Mouse (Mus musculus): ENCODE results near the gene Pla2g4a.

Pla2g4a gene

GRCm38 (mm10) chr1:149960734-149961424, at the start of gene Pla2g4a:
Gene Pla2g4a, minus strand, starts transcription at chr1:149961290.
- DNase-seq (ENCODE audit: low spot score): peak; percentile 20

- no peak for DNase-seq (ENCODE audit: low spot score)
Observed at GRCm38 (mm10) chr1:150010629-150010979, 49.5 kb upstream of the Pla2g4a start.

DNA sequence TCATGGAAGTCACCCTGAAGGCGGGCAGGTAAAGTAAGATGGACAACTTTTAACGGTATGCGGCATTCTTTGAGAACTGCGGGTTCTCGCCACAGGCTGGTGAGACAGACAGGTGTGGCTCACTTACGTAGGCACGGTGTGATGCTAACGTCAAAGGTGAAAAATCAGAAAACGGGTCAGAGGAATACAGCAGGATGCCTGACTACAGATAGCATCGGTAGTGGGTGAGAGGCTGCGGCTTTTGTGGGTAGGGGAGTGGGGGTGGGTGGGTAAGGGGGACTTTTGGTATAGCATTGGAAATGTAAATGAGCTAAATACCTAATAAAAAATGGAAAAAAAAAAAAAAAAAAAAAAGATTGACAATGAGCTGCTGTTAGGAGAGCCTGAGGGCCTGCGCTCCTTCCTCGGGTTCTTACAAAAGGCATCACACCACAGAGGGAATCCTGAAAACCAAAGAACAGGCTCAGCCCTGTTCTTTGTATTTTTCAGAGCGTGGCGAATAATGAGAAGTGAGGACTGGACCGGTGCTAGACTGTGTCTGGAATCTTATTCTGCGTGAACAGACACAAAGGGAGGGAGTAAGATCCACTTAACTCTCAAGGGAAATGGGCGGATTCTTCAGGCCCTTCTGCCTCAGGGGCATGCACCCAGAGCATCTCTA, 49.0 kb upstream of the Pla2g4a start:
- no peak for DNase-seq (ENCODE audit: low spot score)

DNA sequence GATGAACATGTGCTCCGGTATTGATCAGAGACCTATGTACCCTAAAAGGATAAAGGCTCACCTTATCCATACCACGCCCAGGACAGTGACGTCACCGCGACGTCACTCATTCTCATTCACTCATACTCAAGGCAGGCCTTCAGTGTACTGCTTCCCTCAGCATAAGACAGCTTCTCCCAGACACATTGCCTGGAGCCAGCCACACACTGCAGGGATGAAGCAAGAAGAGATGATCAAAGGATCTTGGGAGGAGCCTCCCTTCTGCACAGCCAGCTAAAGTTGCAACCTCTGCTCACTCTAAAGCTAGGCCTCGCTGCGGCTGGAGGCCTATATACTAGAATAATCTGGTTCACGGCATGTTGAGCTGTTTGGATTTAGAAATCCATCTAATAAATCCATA, 48.0 kb upstream of the Pla2g4a start:
- no peak for DNase-seq (ENCODE audit: low spot score)

DNA sequence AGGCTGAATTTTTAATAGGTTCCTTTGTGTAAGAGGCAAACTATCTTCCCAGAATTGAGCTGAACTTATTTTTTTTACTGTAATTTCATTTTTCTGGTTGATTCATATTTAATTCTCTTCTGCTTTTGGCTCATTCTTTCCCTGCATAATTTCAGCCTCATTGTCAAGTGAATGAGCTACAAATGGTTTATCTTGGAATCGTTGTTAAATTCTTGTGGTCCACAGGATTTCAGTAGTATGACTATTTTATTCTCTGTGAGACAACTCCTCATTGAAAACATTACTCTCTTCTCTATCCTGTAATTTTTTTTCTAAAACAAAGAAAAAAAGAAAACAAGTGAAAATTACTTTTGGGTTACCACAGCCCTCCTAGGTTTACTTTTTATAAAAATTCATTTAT, 14.5 kb upstream of the Pla2g4a start:
- DNase-seq (ENCODE audit: low spot score): no peak

- DNase-seq (ENCODE audit: low spot score): no peak
Observed at GRCm38 (mm10) chr1:149965826-149966225, 4.7 kb upstream of the Pla2g4a start.

DNA sequence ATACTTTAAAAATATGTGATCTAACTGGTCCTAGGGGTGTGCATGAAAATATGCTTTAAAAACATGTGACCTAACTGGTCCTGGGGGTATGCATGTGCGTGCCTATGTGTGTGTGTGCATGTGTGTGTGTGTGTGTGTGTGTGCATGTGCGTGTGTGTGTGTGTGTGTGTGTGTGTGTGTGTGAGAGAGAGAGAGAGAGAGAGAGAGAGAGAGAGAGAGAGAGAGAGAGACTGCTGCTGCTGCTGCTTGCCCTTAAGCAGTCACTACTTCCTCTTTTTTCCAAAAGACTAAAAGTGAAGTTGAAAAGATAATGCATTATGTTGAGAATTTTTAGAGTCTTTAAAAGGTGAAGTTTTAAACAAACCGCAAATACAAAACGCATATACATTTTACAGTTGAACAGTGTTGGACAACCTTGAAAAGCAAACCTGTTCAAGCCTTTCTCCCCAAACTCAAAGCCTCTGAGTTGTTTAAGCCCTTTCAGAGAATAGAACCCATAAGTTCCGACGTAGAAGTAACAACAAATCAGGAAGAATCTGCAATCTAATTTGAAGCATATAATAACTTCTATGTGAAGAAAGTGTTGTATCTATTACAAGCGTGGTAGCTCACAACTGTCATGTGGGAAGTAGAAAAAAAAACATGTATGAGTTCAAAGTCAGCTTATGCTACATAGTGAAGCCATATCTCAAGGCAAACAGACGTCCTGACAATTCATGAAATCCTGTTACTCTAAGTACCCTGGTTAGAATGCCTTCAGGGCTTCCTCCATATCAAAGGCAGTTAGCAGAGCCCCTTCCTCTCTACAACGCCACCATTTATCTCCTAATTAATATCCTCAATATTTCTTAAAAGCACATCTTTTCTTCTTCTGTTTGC, 574 bp upstream of the Pla2g4a start:
- no peak for DNase-seq (ENCODE audit: low spot score)

DNA sequence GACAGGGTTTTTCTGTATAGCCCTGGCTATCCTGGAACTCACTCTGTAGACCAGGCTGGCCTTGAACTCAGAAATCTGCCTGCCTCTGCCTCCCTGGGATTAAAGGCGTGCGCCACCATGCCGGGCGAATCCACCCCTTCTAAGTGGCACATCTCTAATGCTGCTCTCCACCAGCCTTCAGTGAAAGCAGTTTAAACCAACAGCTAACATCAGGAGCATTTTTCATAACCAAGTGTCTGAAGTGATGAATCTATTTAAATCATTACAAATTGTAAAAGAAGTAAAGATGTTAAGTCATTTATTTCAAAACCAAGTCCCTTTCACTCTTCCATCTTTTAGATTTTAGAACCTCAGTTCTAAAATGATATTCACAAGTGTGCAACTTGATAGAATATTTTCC, 839 bp downstream of the Pla2g4a start:
- DNase-seq (ENCODE audit: low spot score): no peak

DNA sequence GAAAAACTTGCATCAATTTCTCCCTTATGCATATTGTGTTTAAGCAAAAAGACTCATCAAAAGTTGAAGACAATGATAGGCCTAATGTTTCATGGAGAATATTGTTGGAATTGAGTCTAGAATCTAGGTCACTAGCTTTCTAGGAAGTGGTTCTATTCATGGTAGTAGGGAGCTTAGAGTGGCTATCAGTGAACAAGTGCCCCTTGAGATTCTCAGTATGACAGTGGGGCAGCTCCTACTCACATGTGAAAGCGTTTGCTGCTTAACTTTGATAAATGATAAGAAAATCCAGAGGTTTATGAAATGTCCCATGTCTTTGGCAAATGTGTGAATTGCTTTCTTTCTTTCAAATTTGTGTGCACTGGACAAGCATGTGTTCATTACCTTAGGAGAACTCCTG, 2.0 kb downstream of the Pla2g4a start:
- no peak for DNase-seq (ENCODE audit: low spot score)

- DNase-seq (ENCODE audit: low spot score): peak; percentile 7
Observed at GRCm38 (mm10) chr1:149955482-149955881, 5.6 kb downstream of the Pla2g4a start.

DNA sequence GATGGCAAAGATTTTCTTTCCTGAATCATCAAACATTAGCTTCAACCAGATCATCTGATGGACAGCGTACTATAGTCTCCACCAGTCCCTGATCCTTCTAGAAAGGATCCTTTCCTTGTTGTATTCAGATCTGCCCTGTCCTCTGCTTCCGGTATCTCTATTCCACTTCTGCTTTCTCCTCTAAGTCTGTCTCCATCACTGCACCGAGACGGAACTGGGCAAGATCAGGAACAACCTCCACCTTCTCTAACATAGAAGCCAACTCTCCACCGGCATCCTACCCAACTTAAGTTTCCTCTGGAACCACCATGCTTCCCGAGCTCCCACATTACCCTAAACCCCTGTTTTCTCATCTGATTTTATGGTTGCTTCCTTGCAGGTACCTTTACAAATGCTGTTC, 7.1 kb downstream of the Pla2g4a start:
- peak; percentile 8 for DNase-seq (ENCODE audit: low spot score)

GRCm38 (mm10) chr1:149952050-149952449, 9.0 kb downstream of the Pla2g4a start:
- no peak for DNase-seq (ENCODE audit: low spot score)

- no peak for DNase-seq (ENCODE audit: low spot score)
Observed at GRCm38 (mm10) chr1:149950656-149951055, 10.4 kb downstream of the Pla2g4a start.

DNA sequence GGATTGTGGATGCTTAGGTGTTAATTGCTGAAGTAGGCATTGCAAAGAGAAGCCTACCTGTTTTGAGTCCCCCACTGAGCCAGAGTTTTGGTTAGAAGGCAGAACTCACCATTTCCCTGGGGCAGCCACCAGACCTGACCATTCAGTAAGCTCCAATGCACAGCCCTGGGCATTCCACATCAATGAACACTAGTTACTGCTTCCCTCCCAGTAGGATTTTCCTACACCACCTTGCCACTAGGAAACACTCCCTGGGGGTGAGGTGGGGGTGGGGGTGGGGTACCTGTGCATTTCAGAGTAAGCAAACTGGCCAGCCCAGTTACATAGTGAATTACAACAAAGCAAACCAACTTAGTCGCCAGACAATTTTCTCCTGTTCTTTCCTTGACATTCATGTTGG, 10.8 kb downstream of the Pla2g4a start:
- DNase-seq (ENCODE audit: low spot score): no peak

DNA sequence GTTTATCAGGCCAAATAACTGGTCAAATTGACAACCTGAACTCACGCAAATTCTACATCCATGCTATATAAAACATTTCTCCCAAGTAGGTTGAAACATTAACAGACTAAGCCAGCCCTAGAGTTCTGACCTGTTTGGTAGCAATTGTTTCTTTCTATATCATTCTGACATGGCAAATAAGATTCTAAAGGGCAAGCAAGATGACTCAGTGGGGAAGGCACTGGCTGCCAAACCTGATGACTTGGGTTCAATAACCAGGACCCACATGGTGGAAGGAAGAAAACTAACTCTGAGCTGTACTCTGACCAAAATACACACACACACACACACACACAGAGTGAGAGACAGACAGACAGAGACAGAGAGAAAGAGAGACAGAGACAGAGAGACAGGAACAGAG, 11.8 kb downstream of the Pla2g4a start:
- no peak for DNase-seq (ENCODE audit: low spot score)

DNA sequence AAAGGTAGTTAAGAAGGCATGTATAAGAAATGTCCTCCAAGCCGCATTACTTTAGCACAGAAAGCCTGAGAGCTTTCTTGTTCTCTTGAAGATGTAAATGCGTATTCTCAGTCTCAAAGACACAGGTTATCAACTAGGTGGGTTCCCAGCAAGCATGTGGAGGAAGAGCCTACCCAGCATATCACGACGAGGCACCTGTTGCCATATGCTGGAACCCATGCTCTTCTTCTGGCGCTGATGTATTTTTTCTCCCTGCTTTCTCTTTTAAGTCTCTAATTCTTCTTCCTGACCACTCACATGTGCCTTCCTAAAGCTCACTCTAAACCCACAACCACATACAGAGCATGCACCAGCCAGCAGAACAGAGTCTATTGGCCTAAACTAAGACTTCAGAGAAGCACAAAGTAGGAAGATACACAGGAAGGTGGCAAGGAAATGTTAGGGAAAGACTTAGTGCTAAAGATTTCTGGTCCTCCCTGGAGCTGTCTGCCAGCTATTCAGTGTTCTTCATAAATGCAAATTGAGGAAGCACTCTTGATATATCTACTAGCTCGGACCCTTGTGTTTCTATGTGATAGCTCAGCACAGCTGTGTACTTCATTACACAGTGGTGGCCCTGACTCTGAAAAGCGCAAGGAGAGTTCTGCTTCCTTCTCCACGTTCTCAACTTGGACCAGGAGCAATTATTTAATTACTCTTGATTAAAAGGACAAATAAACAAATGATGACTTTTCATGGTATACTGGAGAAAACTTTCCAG, 12.8 kb downstream of the Pla2g4a start:
- no peak for DNase-seq (ENCODE audit: low spot score)

GRCm38 (mm10) chr1:149946993-149947392, 14.1 kb downstream of the Pla2g4a start:
- DNase-seq (ENCODE audit: low spot score): no peak

GRCm38 (mm10) chr1:149946432-149946831, 14.7 kb downstream of the Pla2g4a start:
- no peak for DNase-seq (ENCODE audit: low spot score)

DNA sequence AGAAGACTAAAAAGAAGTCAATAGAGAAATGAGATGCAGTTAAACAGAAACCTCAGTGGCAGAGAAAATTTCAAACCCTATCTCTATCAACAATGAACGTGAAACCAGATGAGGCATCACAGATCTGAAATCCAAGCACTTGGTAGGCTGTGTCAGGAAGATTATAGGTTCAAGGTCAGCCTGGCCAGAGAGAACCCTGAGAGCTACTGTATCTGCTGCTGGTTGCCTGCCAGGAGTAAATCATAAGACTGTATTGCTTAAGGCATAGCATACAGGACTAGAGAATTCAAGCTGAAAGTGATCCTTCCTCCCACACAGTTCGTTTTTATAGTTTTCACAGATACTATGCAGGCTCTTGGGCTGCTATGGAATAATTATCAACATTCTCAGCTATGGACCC, 17.5 kb downstream of the Pla2g4a start:
- no peak for DNase-seq (ENCODE audit: low spot score)

- no peak for DNase-seq (ENCODE audit: low spot score)
Observed at GRCm38 (mm10) chr1:149940301-149940700, 20.8 kb downstream of the Pla2g4a start.

DNA sequence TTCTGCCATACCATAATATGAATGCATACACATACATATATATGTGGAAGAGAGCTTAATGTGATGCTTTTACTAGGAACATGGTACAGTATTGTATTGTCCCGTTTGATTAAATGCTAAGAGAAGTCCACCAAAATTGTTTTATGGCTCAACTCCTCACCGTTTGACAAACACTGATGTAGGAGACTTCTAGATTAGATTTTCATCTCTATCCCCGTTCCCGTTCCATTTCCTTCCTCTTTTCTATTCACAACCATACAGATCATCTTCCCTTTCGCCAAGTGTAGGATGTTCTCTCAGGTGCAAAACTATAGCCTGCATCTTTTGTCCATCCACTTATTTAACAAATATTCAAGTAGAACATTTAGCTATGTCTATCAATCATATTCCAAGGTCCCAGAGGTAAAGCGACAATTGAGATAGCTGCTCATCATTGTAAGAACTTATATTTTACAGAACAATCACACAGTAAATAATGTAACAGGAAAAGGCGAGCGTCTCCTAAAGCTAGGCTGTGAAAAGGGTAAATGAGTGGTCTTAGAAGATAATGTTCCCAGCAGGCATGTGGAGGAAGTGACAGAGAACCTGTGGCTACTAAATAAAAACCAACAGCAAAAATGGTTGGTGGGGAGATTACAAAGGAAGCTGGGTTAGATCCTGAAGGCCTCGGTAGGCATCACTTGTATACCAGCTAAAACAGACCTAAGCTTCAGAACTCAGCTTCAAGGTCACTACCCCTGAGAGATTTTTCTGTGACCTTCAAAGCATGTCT, 21.6 kb downstream of the Pla2g4a start:
- no peak for DNase-seq (ENCODE audit: low spot score)

All from layer of hippocampus, adult 11-12 months (tissue).